Mouse (Mus musculus): Measurements from ENCODE around the gene Fsip1. TPM values are rescaled to one million over a fixed set of nuclear protein-coding genes. Genes with fewer than 3 reads are reported as not detected.

The Fsip1 gene
- polyA plus RNA-seq, 1 experiment from 2014 or later: 3.7 TPM

- Histone ChIP-seq H3K4me3 (no peak overlapping the region), H3K9ac (no peak overlapping the region), H3K9me3 (replicated peaks) (no peaks in the 10 kb centered on the region), H3K27me3 (no peaks in the 10 kb centered on the region), H3K4me1 (peaks cover 59% of the 10 kb centered on the region), H3K27ac (peak overlapping the region; percentile 95), H3K4me2 (peak overlapping the region; percentile 53; the same call in 1 of the 2 replicates), H3K36me3 (ENCODE audit: poor library complexity, severe bottlenecking) (no peaks in the 10 kb centered on the region)
- no peak for ATAC-seq
- WGBS: 34% methylated on average over 4 of the region's 4 CpGs
These were observed 52.1 kb downstream of the Fsip1 start for GRCm38 (mm10) chr2:118204646-118205045.

- WGBS: 2% methylated on average over 16 of the region's 16 CpGs
- H3K4me2 ChIP-seq: peak overlapping the region; percentile 53
- no peaks in the 10 kb centered on the region for H3K27me3 ChIP-seq
- H3K9me3 ChIP-seq (replicated peaks): no peaks in the 10 kb centered on the region
- H3K36me3 ChIP-seq (ENCODE audit: poor library complexity, severe bottlenecking): no peaks in the 10 kb centered on the region
- peak overlapping the region; percentile 46 for H3K9ac ChIP-seq
- H3K27ac ChIP-seq: peak overlapping the region; percentile 95
- H3K4me3 ChIP-seq: peak overlapping the region; percentile 17
- H3K4me1 ChIP-seq: peaks cover 59% of the 10 kb centered on the region
- peak; percentile 86 for ATAC-seq
These were observed 52.9 kb downstream of the Fsip1 start for GRCm38 (mm10) chr2:118203739-118204461.

- Histone ChIP-seq H3K4me3 (no peak overlapping the region), H3K27me3 (no peaks in the 10 kb centered on the region), H3K27ac (peak overlapping the region; percentile 95), H3K4me1 (peaks cover 54% of the 10 kb centered on the region), H3K4me2 (peak overlapping the region; percentile 53), H3K36me3 (ENCODE audit: poor library complexity, severe bottlenecking) (no peaks in the 10 kb centered on the region), H3K9ac (no peak overlapping the region), H3K9me3 (replicated peaks) (no peaks in the 10 kb centered on the region)
- 28% methylated on average over 2 of the region's 2 CpGs for WGBS
- ATAC-seq: 0 out of 2 replicates have a peak, but pooled peaks have one; percentile 5
These were observed 53.8 kb downstream of the Fsip1 start for GRCm38 (mm10) chr2:118202934-118203333.

- no peak overlapping the region for H3K4me3 ChIP-seq
- no peaks in the 10 kb centered on the region for H3K9me3 ChIP-seq (replicated peaks)
- no peak overlapping the region for H3K4me2 ChIP-seq
- H3K27me3 ChIP-seq: no peaks in the 10 kb centered on the region
- H3K27ac ChIP-seq: peak overlapping the region; percentile 78
- peaks cover 51% of the 10 kb centered on the region for H3K4me1 ChIP-seq
- no peaks in the 10 kb centered on the region for H3K36me3 ChIP-seq (ENCODE audit: poor library complexity, severe bottlenecking)
- H3K9ac ChIP-seq: no peak overlapping the region
- ATAC-seq: no peak
These were observed 54.8 kb downstream of the Fsip1 start for GRCm38 (mm10) chr2:118201983-118202382.

- ATAC-seq: peak; percentile 43
- Histone ChIP-seq H3K36me3 (ENCODE audit: poor library complexity, severe bottlenecking) (no peaks in the 10 kb centered on the region), H3K9ac (no peak overlapping the region), H3K4me3 (no peak overlapping the region), H3K27me3 (no peaks in the 10 kb centered on the region), H3K4me2 (no peak overlapping the region), H3K4me1 (peaks cover 33% of the 10 kb centered on the region), H3K9me3 (replicated peaks) (no peaks in the 10 kb centered on the region), H3K27ac (no peak overlapping the region)
- 6% methylated on average over 5 of the region's 5 CpGs for WGBS
These were observed 56.9 kb downstream of the Fsip1 start for GRCm38 (mm10) chr2:118199867-118200266.

GRCm38 (mm10) chr2:118196966-118197365 is 59.8 kb downstream of the Fsip1 start:
- Histone ChIP-seq H3K9ac (no peak overlapping the region), H3K4me1 (peaks cover 6% of the 10 kb centered on the region), H3K4me2 (no peak overlapping the region), H3K27ac (no peak overlapping the region), H3K27me3 (no peaks in the 10 kb centered on the region), H3K9me3 (replicated peaks) (no peaks in the 10 kb centered on the region), H3K4me3 (no peak overlapping the region), H3K36me3 (ENCODE audit: poor library complexity, severe bottlenecking) (no peaks in the 10 kb centered on the region)
- ATAC-seq: no peak
- 85% methylated on average over 3 of the region's 3 CpGs for WGBS

- no peak overlapping the region for H3K9ac ChIP-seq
- H3K9me3 ChIP-seq (replicated peaks): no peaks in the 10 kb centered on the region; the same call in 1 of the 2 replicates
- H3K27me3 ChIP-seq: no peaks in the 10 kb centered on the region
- H3K36me3 ChIP-seq (ENCODE audit: poor library complexity, severe bottlenecking): no peaks in the 10 kb centered on the region
- 0 out of 2 replicates have a peak, but pooled peaks cover 7% of the 10 kb centered on the region for H3K4me1 ChIP-seq
- 75% methylated on average over 2 of the region's 2 CpGs for WGBS
- ATAC-seq: no peak
- H3K4me2 ChIP-seq: no peak overlapping the region
- no peak overlapping the region for H3K27ac ChIP-seq
- H3K4me3 ChIP-seq: no peak overlapping the region
These were observed 74.6 kb downstream of the Fsip1 start for GRCm38 (mm10) chr2:118182136-118182535.

GRCm38 (mm10) chr2:118179873-118180585 is 76.7 kb downstream of the Fsip1 start:
- Histone ChIP-seq H3K4me3 (peak overlapping the region; percentile 13; the same call in 1 of the 2 replicates), H3K36me3 (ENCODE audit: poor library complexity, severe bottlenecking) (no peaks in the 10 kb centered on the region), H3K27me3 (no peaks in the 10 kb centered on the region), H3K4me2 (peak overlapping the region; percentile 46), H3K9me3 (replicated peaks) (no peaks in the 10 kb centered on the region; the same call in 1 of the 2 replicates), H3K27ac (no peak overlapping the region), H3K9ac (no peak overlapping the region), H3K4me1 (0 out of 2 replicates have a peak, but pooled peaks cover 7% of the 10 kb centered on the region)
- no peak for ATAC-seq

GRCm38 (mm10) chr2:118179472-118179871 is 77.3 kb downstream of the Fsip1 start:
- 2% methylated on average over 5 of the region's 10 CpGs for WGBS
- H3K27me3 ChIP-seq: no peaks in the 10 kb centered on the region
- H3K4me3 ChIP-seq: peak overlapping the region; percentile 13; the same call in 1 of the 2 replicates
- ATAC-seq: peak; percentile 58; the same call in 1 of the 2 replicates
- H3K4me1 ChIP-seq: 0 out of 2 replicates have a peak, but pooled peaks cover 7% of the 10 kb centered on the region
- H3K36me3 ChIP-seq (ENCODE audit: poor library complexity, severe bottlenecking): no peaks in the 10 kb centered on the region
- no peak overlapping the region for H3K27ac ChIP-seq
- peak overlapping the region; percentile 46 for H3K4me2 ChIP-seq
- H3K9ac ChIP-seq: no peak overlapping the region
- H3K9me3 ChIP-seq (replicated peaks): no peaks in the 10 kb centered on the region; the same call in 1 of the 2 replicates

GRCm38 (mm10) chr2:118174558-118175383 is 82.0 kb downstream of the Fsip1 start:
- Histone ChIP-seq H3K9ac (no peak overlapping the region), H3K27ac (no peak overlapping the region), H3K36me3 (ENCODE audit: poor library complexity, severe bottlenecking) (no peaks in the 10 kb centered on the region), H3K4me3 (no peak overlapping the region), H3K4me2 (no peak overlapping the region), H3K27me3 (no peaks in the 10 kb centered on the region), H3K9me3 (replicated peaks) (no peaks in the 10 kb centered on the region; the same call in 1 of the 2 replicates), H3K4me1 (0 out of 2 replicates have a peak, but pooled peaks cover 2% of the 10 kb centered on the region)
- no peak for ATAC-seq
- 89% methylated on average over 10 of the region's 10 CpGs for WGBS

- WGBS: 55% methylated on average over 1 of the region's 1 CpGs
- Histone ChIP-seq H3K27me3 (no peaks in the 10 kb centered on the region), H3K4me1 (0 out of 2 replicates have a peak, but pooled peaks cover 5% of the 10 kb centered on the region)
These were observed 88.5 kb downstream of the Fsip1 start for GRCm38 (mm10) chr2:118168225-118168624.

More at GRCm38 (mm10) chr2:118168225-118168624, 88.5 kb downstream of the Fsip1 start:
- no peak overlapping the region for H3K4me3 ChIP-seq
- no peaks in the 10 kb centered on the region; the same call in 1 of the 2 replicates for H3K9me3 ChIP-seq (replicated peaks)
- H3K9ac ChIP-seq: no peak overlapping the region
- ATAC-seq: no peak
- H3K36me3 ChIP-seq (ENCODE audit: poor library complexity, severe bottlenecking): no peaks in the 10 kb centered on the region
- H3K4me2 ChIP-seq: no peak overlapping the region
- H3K27ac ChIP-seq: no peak overlapping the region
